Mouse (Mus musculus): ENCODE measurements around the gene Pik3c2g. TPM values are rescaled to one million over a fixed set of nuclear protein-coding genes. Genes with fewer than 3 reads are reported as not detected.

Pik3c2g gene
- polyA plus RNA-seq, 1 experiment from 2014 or later: 0.10 TPM

- Histone ChIP-seq H3K9me3 (replicated peaks; ENCODE audit: control insufficient read depth, low read length) (no peaks in the 10 kb centered on the region), H3K27ac (ENCODE audit: low read depth, low read length) (no peak overlapping the region), H3K4me1 (ENCODE audit: control insufficient read depth, insufficient read depth, low read length) (no peaks in the 10 kb centered on the region), H3K4me2 (ENCODE audit: low read length) (no peak overlapping the region), H3K36me3 (ENCODE audit: control insufficient read depth, insufficient read depth, low read length) (no peaks in the 10 kb centered on the region), H3K9ac (ENCODE audit: low read length) (no peak overlapping the region), H3K4me3 (ENCODE audit: low read depth, low read length) (no peak overlapping the region), H3K27me3 (replicated peaks; ENCODE audit: control insufficient read depth, insufficient read depth, low read length) (no peaks in the 10 kb centered on the region)
- 53% methylated on average over 15 of the region's 15 CpGs for WGBS
- ATAC-seq (no peak), DNase-seq (ENCODE audit: low spot score) (no peak)
These were observed 1.4 kb downstream of the Pik3c2g start for GRCm38 (mm10) chr6:139588409-139588808.

GRCm38 (mm10) chr6:139589291-139589690 lies 2.3 kb downstream of the Pik3c2g start:
- no peak overlapping the region for H3K4me2 ChIP-seq (ENCODE audit: low read length)
- no peak overlapping the region for H3K4me3 ChIP-seq (ENCODE audit: low read depth, low read length)
- 10% methylated on average over 12 of the region's 12 CpGs for WGBS
- H3K9me3 ChIP-seq (replicated peaks; ENCODE audit: control insufficient read depth, low read length): no peaks in the 10 kb centered on the region
- ATAC-seq (peak; percentile 65; the same call in 1 of the 2 replicates), DNase-seq (ENCODE audit: low spot score) (peak; percentile 87)
- no peak overlapping the region for H3K27ac ChIP-seq (ENCODE audit: low read depth, low read length)
- H3K9ac ChIP-seq (ENCODE audit: low read length): no peak overlapping the region
- H3K27me3 ChIP-seq (replicated peaks; ENCODE audit: control insufficient read depth, insufficient read depth, low read length): no peaks in the 10 kb centered on the region
- no peaks in the 10 kb centered on the region for H3K4me1 ChIP-seq (ENCODE audit: control insufficient read depth, insufficient read depth, low read length)
- no peaks in the 10 kb centered on the region for H3K36me3 ChIP-seq (ENCODE audit: control insufficient read depth, insufficient read depth, low read length)

- Histone ChIP-seq H3K36me3 (ENCODE audit: control insufficient read depth, insufficient read depth, low read length) (no peaks in the 10 kb centered on the region), H3K4me1 (ENCODE audit: control insufficient read depth, insufficient read depth, low read length) (no peaks in the 10 kb centered on the region), H3K27me3 (replicated peaks; ENCODE audit: control insufficient read depth, insufficient read depth, low read length) (no peaks in the 10 kb centered on the region), H3K9ac (ENCODE audit: low read length) (no peak overlapping the region), H3K27ac (ENCODE audit: low read depth, low read length) (no peak overlapping the region), H3K4me2 (ENCODE audit: low read length) (no peak overlapping the region), H3K9me3 (replicated peaks; ENCODE audit: control insufficient read depth, low read length) (no peaks in the 10 kb centered on the region), H3K4me3 (ENCODE audit: low read depth, low read length) (no peak overlapping the region)
- DNase-seq (ENCODE audit: low spot score) (no peak), ATAC-seq (no peak)
- 82% methylated on average over 9 of the region's 9 CpGs for WGBS
These were observed 2.8 kb downstream of the Pik3c2g start for GRCm38 (mm10) chr6:139589854-139590253.

GRCm38 (mm10) chr6:139592081-139592480 lies 5.1 kb downstream of the Pik3c2g start:
- Histone ChIP-seq H3K36me3 (ENCODE audit: control insufficient read depth, insufficient read depth, low read length) (no peaks in the 10 kb centered on the region), H3K27me3 (replicated peaks; ENCODE audit: control insufficient read depth, insufficient read depth, low read length) (no peaks in the 10 kb centered on the region), H3K4me3 (ENCODE audit: low read depth, low read length) (no peak overlapping the region), H3K4me1 (ENCODE audit: control insufficient read depth, insufficient read depth, low read length) (no peaks in the 10 kb centered on the region), H3K9ac (ENCODE audit: low read length) (no peak overlapping the region), H3K27ac (ENCODE audit: low read depth, low read length) (no peak overlapping the region), H3K4me2 (ENCODE audit: low read length) (no peak overlapping the region), H3K9me3 (replicated peaks; ENCODE audit: control insufficient read depth, low read length) (no peaks in the 10 kb centered on the region)
- DNase-seq (ENCODE audit: low spot score) (no peak), ATAC-seq (no peak)
- 69% methylated on average over 3 of the region's 3 CpGs for WGBS

- no peak overlapping the region for H3K4me2 ChIP-seq (ENCODE audit: low read length)
- no peaks in the 10 kb centered on the region for H3K9me3 ChIP-seq (replicated peaks; ENCODE audit: control insufficient read depth, low read length)
- H3K27ac ChIP-seq (ENCODE audit: low read depth, low read length): no peak overlapping the region
- no peaks in the 10 kb centered on the region for H3K36me3 ChIP-seq (ENCODE audit: control insufficient read depth, insufficient read depth, low read length)
- ATAC-seq: no peak
- no peaks in the 10 kb centered on the region for H3K4me1 ChIP-seq (ENCODE audit: control insufficient read depth, insufficient read depth, low read length)
- no peaks in the 10 kb centered on the region for H3K27me3 ChIP-seq (replicated peaks; ENCODE audit: control insufficient read depth, insufficient read depth, low read length)
- 41% methylated on average over 2 of the region's 2 CpGs for WGBS
- no peak overlapping the region for H3K4me3 ChIP-seq (ENCODE audit: low read depth, low read length)
- peak; percentile 24 for DNase-seq (ENCODE audit: low spot score)
- H3K9ac ChIP-seq (ENCODE audit: low read length): no peak overlapping the region
These were observed 9.4 kb downstream of the Pik3c2g start for GRCm38 (mm10) chr6:139596433-139596832.

- Histone ChIP-seq H3K4me1 (ENCODE audit: control insufficient read depth, insufficient read depth, low read length) (no peaks in the 10 kb centered on the region), H3K9ac (ENCODE audit: low read length) (no peak overlapping the region), H3K27ac (ENCODE audit: low read depth, low read length) (no peak overlapping the region), H3K9me3 (replicated peaks; ENCODE audit: control insufficient read depth, low read length) (no peaks in the 10 kb centered on the region), H3K27me3 (replicated peaks; ENCODE audit: control insufficient read depth, insufficient read depth, low read length) (no peaks in the 10 kb centered on the region), H3K36me3 (ENCODE audit: control insufficient read depth, insufficient read depth, low read length) (no peaks in the 10 kb centered on the region), H3K4me3 (ENCODE audit: low read depth, low read length) (no peak overlapping the region), H3K4me2 (ENCODE audit: low read length) (no peak overlapping the region)
- no peak for ATAC-seq
- DNase-seq (ENCODE audit: low spot score): no peak
- 84% methylated on average over 1 of the region's 1 CpGs for WGBS
These were observed 12.2 kb downstream of the Pik3c2g start for GRCm38 (mm10) chr6:139599216-139599615.

- Histone ChIP-seq H3K4me1 (ENCODE audit: control insufficient read depth, insufficient read depth, low read length) (no peaks in the 10 kb centered on the region), H3K9me3 (replicated peaks; ENCODE audit: control insufficient read depth, low read length) (no peaks in the 10 kb centered on the region), H3K4me2 (ENCODE audit: low read length) (no peak overlapping the region), H3K27me3 (replicated peaks; ENCODE audit: control insufficient read depth, insufficient read depth, low read length) (no peaks in the 10 kb centered on the region), H3K27ac (ENCODE audit: low read depth, low read length) (no peak overlapping the region), H3K9ac (ENCODE audit: low read length) (no peak overlapping the region), H3K4me3 (ENCODE audit: low read depth, low read length) (no peak overlapping the region), H3K36me3 (ENCODE audit: control insufficient read depth, insufficient read depth, low read length) (no peaks in the 10 kb centered on the region)
- no peak for ATAC-seq
- WGBS: 89% methylated on average over 4 of the region's 4 CpGs
- no peak for DNase-seq (ENCODE audit: low spot score)
These were observed 31.8 kb downstream of the Pik3c2g start for GRCm38 (mm10) chr6:139618774-139619173.

GRCm38 (mm10) chr6:139624756-139625155 lies 37.7 kb downstream of the Pik3c2g start:
- ATAC-seq: no peak
- no peaks in the 10 kb centered on the region for H3K36me3 ChIP-seq (ENCODE audit: control insufficient read depth, insufficient read depth, low read length)

GRCm38 (mm10) chr6:139634561-139634960 lies 47.5 kb downstream of the Pik3c2g start:
- 84% methylated on average over 3 of the region's 3 CpGs for WGBS
- Histone ChIP-seq H3K9ac (ENCODE audit: low read length) (no peak overlapping the region), H3K27me3 (replicated peaks; ENCODE audit: control insufficient read depth, insufficient read depth, low read length) (no peaks in the 10 kb centered on the region), H3K36me3 (ENCODE audit: control insufficient read depth, insufficient read depth, low read length) (no peaks in the 10 kb centered on the region), H3K27ac (ENCODE audit: low read depth, low read length) (no peak overlapping the region), H3K4me3 (ENCODE audit: low read depth, low read length) (no peak overlapping the region), H3K9me3 (replicated peaks; ENCODE audit: control insufficient read depth, low read length) (no peaks in the 10 kb centered on the region), H3K4me1 (ENCODE audit: control insufficient read depth, insufficient read depth, low read length) (no peaks in the 10 kb centered on the region), H3K4me2 (ENCODE audit: low read length) (no peak overlapping the region)
- DNase-seq (ENCODE audit: low spot score) (no peak), ATAC-seq (no peak)

More at GRCm38 (mm10) chr6:139624756-139625155, 37.7 kb downstream of the Pik3c2g start:
- no peaks in the 10 kb centered on the region for H3K27me3 ChIP-seq (replicated peaks; ENCODE audit: control insufficient read depth, insufficient read depth, low read length)
- no peaks in the 10 kb centered on the region for H3K9me3 ChIP-seq (replicated peaks; ENCODE audit: control insufficient read depth, low read length)
- no peak overlapping the region for H3K4me3 ChIP-seq (ENCODE audit: low read depth, low read length)
- DNase-seq (ENCODE audit: low spot score): no peak
- H3K9ac ChIP-seq (ENCODE audit: low read length): no peak overlapping the region
- H3K4me1 ChIP-seq (ENCODE audit: control insufficient read depth, insufficient read depth, low read length): no peaks in the 10 kb centered on the region
- H3K27ac ChIP-seq (ENCODE audit: low read depth, low read length): no peak overlapping the region
- no peak overlapping the region for H3K4me2 ChIP-seq (ENCODE audit: low read length)
